Mouse (Mus musculus) bone marrow macrophage, adult 2 months (primary cell): ENCODE measurements around the gene Ank3.

Experiments
- CTCF ChIP-seq: IDR thresholded peaks from 2 replicates; pipeline ENCODE4 v1.5.1; 2012; ENCODE audit warnings: low read depth, mild to moderate bottlenecking, low read length, moderate library complexity
- POLR2A ChIP-seq: IDR thresholded peaks from 2 replicates; pipeline ENCODE4 v1.6.1; 2012; ENCODE audit warnings: mild to moderate bottlenecking, low read depth, low read length, borderline replicate concordance

GRCm38 (mm10) chr10:69719421-69719820 lies 320.8 kb downstream of the Ank3 start:
- no peak for TF ChIP-seq CTCF
- TF ChIP-seq POLR2A: no peak
